Mouse (Mus musculus): ENCODE results near the gene Bmp5. TPM values are rescaled to one million over a fixed set of nuclear protein-coding genes. Genes with fewer than 3 reads are reported as not detected.
"Not testable (repeated sequence)": the region's sequence is repeated elsewhere in the genome, so short reads cannot be mapped to it uniquely, and the experiment has no call there.

Gene Bmp5
- 1 to 10 TPM in 1 of 2 experiments, under 1 TPM in 1; 0.98 to 1.0 TPM for total RNA-seq (2021)

GRCm38 (mm10) chr9:75775129-75775845 lies at the start of gene Bmp5:
Bmp5 (plus strand) TSS chr9:75775364.
- intact Hi-C loops (cut with DNase I) = no loop called here
- no peak for DNase-seq (ENCODE audit: low spot score)

- DNase-seq (ENCODE audit: low spot score) = no peak
These were observed 15.1 kb upstream of the Bmp5 start for GRCm38 (mm10) chr9:75760075-75760474.

GRCm38 (mm10) chr9:75761567-75761966 lies 13.6 kb upstream of the Bmp5 start:
- no peak for DNase-seq (ENCODE audit: low spot score)
- intact Hi-C loops (cut with DNase I) = no loop called here

More at GRCm38 (mm10) chr9:75760075-75760474, 15.1 kb upstream of the Bmp5 start:
- intact Hi-C loops (cut with DNase I) = no loop called here

- DNase-seq (ENCODE audit: low spot score) = no peak
- intact Hi-C loops (cut with DNase I) = loop anchor here (1.0 to 2.0 kb wide), 2 partner anchors 361 to 474 kb away; no protein-coding TSS in a partner anchor
These were observed 12.7 kb upstream of the Bmp5 start for GRCm38 (mm10) chr9:75762487-75762886.

- DNase-seq (ENCODE audit: low spot score) = no peak
- intact Hi-C loops (cut with DNase I) = no loop called here
These were observed 10.4 kb upstream of the Bmp5 start for GRCm38 (mm10) chr9:75764792-75765191.

- DNase-seq (ENCODE audit: low spot score) = no peak
- intact Hi-C loops (cut with DNase I) = no loop called here
These were observed 8.6 kb upstream of the Bmp5 start for GRCm38 (mm10) chr9:75766521-75766920.

- DNase-seq (ENCODE audit: low spot score) = no peak
- intact Hi-C loops (cut with DNase I) = no loop called here
These were observed 6.1 kb upstream of the Bmp5 start for GRCm38 (mm10) chr9:75769042-75769441.

GRCm38 (mm10) chr9:75776153-75776552 lies 989 bp downstream of the Bmp5 start:
- DNase-seq (ENCODE audit: low spot score) = no peak
- intact Hi-C loops (cut with DNase I) = no loop called here

GRCm38 (mm10) chr9:75778762-75779346 lies 3.7 kb downstream of the Bmp5 start:
- DNase-seq (ENCODE audit: low spot score) = no peak
- intact Hi-C loops (cut with DNase I) = no loop called here

GRCm38 (mm10) chr9:75780558-75781276 lies 5.6 kb downstream of the Bmp5 start:
- DNase-seq (ENCODE audit: low spot score) = no peak
- intact Hi-C loops (cut with DNase I) = no loop called here

GRCm38 (mm10) chr9:75781600-75781999 lies 6.4 kb downstream of the Bmp5 start:
- intact Hi-C loops (cut with DNase I) = no loop called here
- no peak for DNase-seq (ENCODE audit: low spot score)

GRCm38 (mm10) chr9:75783573-75783972 lies 8.4 kb downstream of the Bmp5 start:
- no peak for DNase-seq (ENCODE audit: low spot score)
- intact Hi-C loops (cut with DNase I) = no loop called here

GRCm38 (mm10) chr9:75785959-75786358 lies 10.8 kb downstream of the Bmp5 start:
- no peak for DNase-seq (ENCODE audit: low spot score)
- intact Hi-C loops (cut with DNase I) = no loop called here

GRCm38 (mm10) chr9:75787121-75787520 lies 12.0 kb downstream of the Bmp5 start:
- intact Hi-C loops (cut with DNase I) = no loop called here
- no peak for DNase-seq (ENCODE audit: low spot score)

- intact Hi-C loops (cut with DNase I) = no loop called here
These were observed 14.8 kb downstream of the Bmp5 start for GRCm38 (mm10) chr9:75789879-75790428.

GRCm38 (mm10) chr9:75804940-75805339 lies 29.8 kb downstream of the Bmp5 start:
- intact Hi-C loops (cut with DNase I) = no loop called here
- DNase-seq (ENCODE audit: low spot score) = no peak

More at GRCm38 (mm10) chr9:75789879-75790428, 14.8 kb downstream of the Bmp5 start:
- no peak for DNase-seq (ENCODE audit: low spot score)

- DNase-seq (ENCODE audit: low spot score); intact Hi-C loops (cut with DNase I): not testable (repeated sequence)
These were observed 33.0 kb downstream of the Bmp5 start for GRCm38 (mm10) chr9:75808179-75808578.

- no peak for DNase-seq (ENCODE audit: low spot score)
- intact Hi-C loops (cut with DNase I) = no loop called here
These were observed 33.5 kb downstream of the Bmp5 start for GRCm38 (mm10) chr9:75808659-75809058.

GRCm38 (mm10) chr9:75815161-75815560 lies 40.0 kb downstream of the Bmp5 start:
- intact Hi-C loops (cut with DNase I) = no loop called here
- DNase-seq (ENCODE audit: low spot score) = no peak

- intact Hi-C loops (cut with DNase I) = no loop called here
- no peak for DNase-seq (ENCODE audit: low spot score)
These were observed 43.2 kb downstream of the Bmp5 start for GRCm38 (mm10) chr9:75818400-75818799.

- no peak for DNase-seq (ENCODE audit: low spot score)
- intact Hi-C loops (cut with DNase I) = no loop called here
These were observed 57.3 kb downstream of the Bmp5 start for GRCm38 (mm10) chr9:75832468-75832867.

Measured in heart, postnatal 25 days (tissue).